Mouse (Mus musculus) G1E (cell line): ENCODE data around the gene Iqcn. TPM values are rescaled to one million over a fixed set of nuclear protein-coding genes. Genes with fewer than 3 reads are reported as not detected.

Experiments used
- ATAC-seq: 2 replicates; pipeline ENCODE4 v1.8.0; 2016; ENCODE audit warnings: mild to moderate bottlenecking; ENCODE audit not compliant: insufficient number of reproducible peaks, poor library complexity, low FRiP score, severe bottlenecking; ENCODE audit errors: extremely low read depth
- DNase-seq: peaks from one replicate; pipeline ENCODE4 v3.0.0; 2012; ENCODE audit warnings: low spot score
- H3K27me3 ChIP-seq: 2 replicates; pipeline ENCODE4 v1.6.1; 2012; ENCODE audit warnings: mild to moderate bottlenecking, low read length, inconsistent platforms; ENCODE audit not compliant: insufficient read depth
- H3K36me3 ChIP-seq: replicated peaks from 2 replicates; pipeline ENCODE3; 2012; ENCODE audit warnings: mild to moderate bottlenecking, inconsistent platforms
- H3K4me1 ChIP-seq: 2 replicates; pipeline ENCODE4 v1.6.1; 2012; ENCODE audit warnings: low read depth, low read length, inconsistent platforms, mixed read lengths; ENCODE audit not compliant: insufficient read depth
- H3K4me3 ChIP-seq: 2 replicates; pipeline ENCODE4 v1.5.1; 2012; ENCODE audit warnings: low read depth, mild to moderate bottlenecking, inconsistent platforms, low read length, moderate library complexity, mixed read lengths
- H3K9me3 ChIP-seq: replicated peaks from 2 replicates; pipeline ENCODE4 v1.6.1; 2012; ENCODE audit warnings: inconsistent platforms
- CTCF ChIP-seq: IDR thresholded peaks from 2 replicates; pipeline ENCODE4 v1.5.1; 2012; ENCODE audit warnings: low read depth, low read length, inconsistent platforms, mixed read lengths
- GATA1 ChIP-seq: IDR thresholded peaks from 2 replicates; pipeline ENCODE4 v1.6.1; 2012; ENCODE audit warnings: borderline replicate concordance, low read length, inconsistent platforms, mixed read lengths
- GATA2 ChIP-seq: IDR thresholded peaks from 2 replicates; pipeline ENCODE4 v1.6.1; 2012; ENCODE audit warnings: low read depth, low read length, inconsistent platforms, borderline replicate concordance
- POLR2AphosphoS5 ChIP-seq: IDR thresholded peaks from 2 replicates; pipeline ENCODE4 v1.6.1; 2012; ENCODE audit warnings: low read depth, low read length, inconsistent platforms; ENCODE audit not compliant: insufficient replicate concordance
- TAL1 ChIP-seq: conservative IDR thresholded peaks from 2 replicates; pipeline ENCODE4 v1.6.1; 2012; ENCODE audit warnings: low read depth, low read length, inconsistent platforms, mixed read lengths
- polyA plus RNA-seq: library from polyadenylated mRNA; stranded (reverse); fragments of >175 nt; gene quantifications from 2 replicates; pipeline ENCODE4 v1.2.3, GENCODE M21; 2012
- total RNA-seq, 2 experiments: library from RNA; stranded (forward) in 1 of 2; stranded (reverse) in 1 of 2; fragments of 200-1000 nt in 1 of 2; fragments of >200 nt in 1 of 2; fragmentation: Nextera tagmentation in 1 of 2; gene quantifications; 2 replicates each; pipeline ENCODE4 v1.2.3; 2014 to 2017

Gene Iqcn
- total and polyA plus RNA-seq, 3 experiments: 0.05 TPM; not detected in 2

DNA sequence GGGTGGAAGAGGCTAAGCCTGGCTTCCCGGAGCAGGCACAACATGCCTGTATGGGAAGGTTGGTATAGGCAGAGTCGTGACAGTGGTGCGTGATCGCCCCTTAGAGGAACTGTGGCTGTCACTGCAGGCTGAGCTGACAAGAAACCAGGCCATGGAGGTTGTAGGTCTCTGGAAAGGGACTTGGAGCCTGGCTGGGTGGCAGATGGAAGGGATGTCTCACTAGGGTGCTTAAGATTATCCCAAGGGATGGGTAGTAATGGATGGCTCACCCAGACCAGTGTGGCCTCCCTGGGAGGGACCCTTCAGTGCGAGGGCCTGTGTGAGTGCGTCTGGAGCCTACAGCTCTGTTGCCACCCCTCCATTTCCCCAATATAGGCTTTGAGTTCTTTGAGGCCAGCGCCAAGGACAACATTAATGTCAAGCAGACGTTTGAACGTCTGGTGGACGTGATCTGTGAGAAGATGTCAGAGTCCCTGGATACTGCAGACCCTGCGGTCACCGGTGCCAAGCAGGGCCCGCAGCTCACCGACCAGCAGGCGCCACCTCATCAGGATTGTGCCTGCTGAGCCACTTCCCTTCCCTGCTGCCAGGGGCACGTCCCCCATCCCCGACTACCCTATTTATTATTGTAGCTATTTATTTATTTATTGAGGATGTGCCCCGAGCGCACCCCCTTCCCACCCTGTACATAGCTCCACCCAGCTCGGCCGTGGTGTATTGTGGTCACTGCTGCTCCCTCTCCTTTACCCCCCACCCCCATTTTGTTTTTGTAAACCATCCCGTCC is 54.5 kb downstream of the Iqcn start:
- Histone ChIP-seq H3K27me3 (no peaks in the 10 kb centered on the region), H3K4me3 (no peak overlapping the region), H3K36me3 (peaks cover 59% of the 10 kb centered on the region), H3K9me3 (no peaks in the 10 kb centered on the region), H3K4me1 (peaks cover 89% of the 10 kb centered on the region)
- DNase-seq (no peak), ATAC-seq (no peak)
- TF ChIP-seq GATA1: no peak
- no peak for TF ChIP-seq CTCF
- TF ChIP-seq GATA2: no peak
- TF ChIP-seq TAL1: no peak
- no peak for TF ChIP-seq POLR2AphosphoS5

DNA sequence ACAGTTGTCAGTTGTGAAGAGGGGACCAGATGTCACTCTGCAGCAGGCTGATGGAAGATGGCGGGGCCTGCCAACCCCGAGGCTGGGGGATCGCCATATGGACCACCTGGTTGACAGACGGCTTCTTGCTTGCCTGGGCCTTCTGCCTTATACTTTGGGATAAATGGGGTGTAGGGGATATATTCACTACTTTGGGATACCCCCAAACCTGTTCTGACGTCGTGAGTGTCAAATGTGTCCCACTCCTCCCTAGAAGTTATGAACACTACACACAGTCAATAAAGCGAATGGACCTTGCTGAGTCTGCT is 55.0 kb downstream of the Iqcn start:
- peaks cover 64% of the 10 kb centered on the region for H3K36me3 ChIP-seq
- H3K9me3 ChIP-seq: no peaks in the 10 kb centered on the region
- H3K4me3 ChIP-seq: no peak overlapping the region
- DNase-seq (no peak), ATAC-seq (no peak)
- H3K4me1 ChIP-seq: peaks cover 89% of the 10 kb centered on the region
- no peaks in the 10 kb centered on the region for H3K27me3 ChIP-seq
- TF ChIP-seq GATA2 (no peak), GATA1 (no peak), TAL1 (no peak), POLR2AphosphoS5 (no peak), CTCF (no peak)

DNA sequence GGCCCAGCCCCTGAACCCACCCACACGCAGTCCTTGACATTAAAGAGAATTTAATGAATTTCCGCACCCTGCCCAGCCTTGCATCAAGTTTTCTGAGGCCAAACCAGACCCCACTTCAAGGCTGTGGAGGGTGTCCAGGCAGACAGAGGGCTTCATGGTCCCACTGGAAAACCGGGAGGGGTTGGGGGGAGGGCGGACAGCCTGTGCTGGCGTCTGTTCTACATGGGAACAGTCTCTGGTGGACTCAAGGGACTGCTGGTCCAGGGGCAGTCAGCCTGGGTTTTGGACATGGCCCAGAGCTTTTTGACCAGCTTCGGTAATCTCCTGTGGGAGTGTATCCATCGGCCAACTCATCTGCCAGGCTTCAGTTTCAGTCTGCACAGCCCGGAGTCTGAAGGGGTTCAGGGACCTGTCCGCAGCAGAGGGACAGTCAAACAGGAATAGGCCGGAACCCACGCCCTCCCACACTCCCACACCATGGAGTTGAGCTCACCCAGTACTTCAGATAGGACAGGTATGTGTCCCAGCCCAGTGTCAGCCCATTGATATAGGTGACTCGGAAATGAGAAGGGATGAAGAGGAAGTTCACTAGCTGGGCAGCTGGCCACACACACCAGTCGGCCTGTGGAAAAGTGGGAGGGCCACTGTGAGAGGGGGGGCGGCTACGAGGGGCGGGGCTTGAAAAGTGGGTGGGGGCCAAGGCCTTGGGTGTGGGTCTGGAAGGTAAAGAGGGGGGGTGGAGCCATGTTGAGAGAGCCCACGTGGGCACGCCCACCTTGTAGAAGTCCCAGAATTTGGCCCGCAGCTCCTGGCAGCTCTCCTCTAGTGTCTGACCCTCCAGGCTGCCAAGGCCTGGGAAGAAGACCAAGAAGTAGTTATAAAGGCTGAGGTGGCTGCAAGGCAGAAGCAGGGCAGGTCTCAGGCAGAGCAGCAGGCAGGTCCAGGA is 55.6 kb downstream of the Iqcn start:
- no peaks in the 10 kb centered on the region for H3K27me3 ChIP-seq
- H3K4me3 ChIP-seq: peak overlapping the region; percentile 90; the same call in 1 of the 2 replicates
- no peaks in the 10 kb centered on the region for H3K9me3 ChIP-seq
- DNase-seq (no peak), ATAC-seq (no peak)
- TF ChIP-seq TAL1 (no peak), GATA2 (no peak), GATA1 (no peak), POLR2AphosphoS5 (no peak; the same call in 1 of the 2 replicates), CTCF (no peak)
- peaks cover 89% of the 10 kb centered on the region for H3K4me1 ChIP-seq
- H3K36me3 ChIP-seq: peaks cover 70% of the 10 kb centered on the region

DNA sequence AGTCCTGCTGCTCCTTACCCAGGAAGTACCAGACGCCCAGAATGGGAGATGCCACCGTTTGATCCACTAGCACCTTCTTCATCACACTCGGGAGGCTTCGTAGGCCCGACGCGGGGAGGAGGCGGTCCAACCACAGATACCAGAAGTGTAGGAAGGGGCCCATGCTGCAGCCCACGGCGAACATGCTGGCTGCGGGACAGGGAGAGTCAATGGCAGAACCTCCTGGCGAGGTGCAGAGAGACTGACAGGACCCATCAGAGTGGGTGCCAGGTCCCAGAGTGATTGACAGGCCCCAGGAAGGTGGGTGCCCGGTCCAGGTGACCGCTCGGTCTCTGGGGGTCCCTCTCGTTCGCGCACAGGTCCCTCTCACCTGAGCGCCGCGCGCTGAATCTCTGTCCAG is 57.1 kb downstream of the Iqcn start:
- peaks cover 77% of the 10 kb centered on the region for H3K36me3 ChIP-seq
- H3K4me3 ChIP-seq: peak overlapping the region; percentile 90
- no peaks in the 10 kb centered on the region for H3K9me3 ChIP-seq
- ATAC-seq (no peak), DNase-seq (no peak)
- TF ChIP-seq GATA1 (no peak), GATA2 (no peak), CTCF (no peak), POLR2AphosphoS5 (no peak), TAL1 (no peak)
- no peaks in the 10 kb centered on the region for H3K27me3 ChIP-seq
- H3K4me1 ChIP-seq: peaks cover 91% of the 10 kb centered on the region

DNA sequence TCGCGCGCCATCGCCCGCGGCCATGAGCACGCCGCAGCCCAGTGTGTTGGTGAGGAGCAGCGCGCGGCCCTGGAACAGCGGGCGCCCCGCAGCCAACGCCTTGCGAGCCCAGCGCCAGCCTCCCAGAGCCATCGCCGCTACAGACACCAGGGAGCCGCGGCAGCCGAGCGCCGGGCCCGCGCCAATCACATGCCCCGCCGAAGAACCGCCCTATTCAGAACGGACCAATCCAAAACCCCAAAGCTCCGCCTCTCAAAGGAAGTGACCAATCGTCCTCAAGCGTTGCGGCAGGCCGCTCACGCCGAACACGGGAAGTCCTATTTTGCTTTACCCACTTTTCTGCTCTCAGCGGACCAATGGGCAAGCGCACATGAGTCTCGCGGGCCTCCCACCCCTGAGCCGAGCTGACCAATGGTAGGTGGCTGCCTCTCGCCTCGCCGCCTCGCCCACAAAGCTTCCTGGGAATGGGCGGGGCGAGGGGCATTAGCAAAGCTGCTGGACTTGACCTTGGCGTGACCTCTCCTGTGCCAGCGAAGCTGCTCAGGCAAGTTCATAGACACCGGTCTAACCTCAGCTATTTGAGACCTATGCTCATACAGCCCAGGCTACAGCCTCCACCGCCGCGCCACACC is 57.6 kb downstream of the Iqcn start, which contains the start of gene Mpv17l2:
TSS of gene Mpv17l2 (minus strand) at position 172 of the 632 bp plus-strand sequence.
- Histone ChIP-seq H3K4me3 (peak within 1 kb of the TSS; percentile 90), H3K4me1 (peaks cover 90% of the 10 kb centered on the region), H3K27me3 (no peaks in the 10 kb centered on the region), H3K36me3 (peaks cover 72% of the 10 kb centered on the region), H3K9me3 (no peaks in the 10 kb centered on the region)
- ATAC-seq (peak; percentile 85), DNase-seq (peak; percentile 96)
- no peak for TF ChIP-seq GATA2
- no peak for TF ChIP-seq POLR2AphosphoS5
- TF ChIP-seq GATA1: no peak
- no peak for TF ChIP-seq CTCF
- TF ChIP-seq TAL1: no peak

DNA sequence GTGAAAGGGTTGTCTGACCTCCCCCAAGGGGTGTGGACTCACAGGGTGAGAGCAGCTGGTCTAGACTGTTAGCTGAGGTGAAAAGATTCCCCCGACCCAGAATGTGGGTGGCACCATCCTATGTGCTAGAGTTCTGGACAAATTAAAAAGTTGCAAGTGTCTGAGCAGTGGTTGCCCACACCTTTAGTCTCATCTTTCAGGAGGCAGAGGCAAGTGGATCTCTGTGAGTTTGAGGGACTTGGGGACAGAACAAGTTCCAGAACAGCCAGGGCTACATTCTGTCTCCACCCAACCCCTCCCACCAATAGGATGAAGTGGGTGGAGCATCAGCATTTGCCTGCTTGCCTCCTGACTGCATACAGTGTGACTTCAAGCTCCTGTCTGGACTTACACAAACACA is 58.9 kb downstream of the Iqcn start:
- Histone ChIP-seq H3K27me3 (no peaks in the 10 kb centered on the region), H3K36me3 (peaks cover 62% of the 10 kb centered on the region), H3K9me3 (no peaks in the 10 kb centered on the region), H3K4me3 (no peak overlapping the region; the same call in 1 of the 2 replicates), H3K4me1 (peaks cover 93% of the 10 kb centered on the region)
- TF ChIP-seq POLR2AphosphoS5: no peak
- no peak for TF ChIP-seq GATA1
- no peak for TF ChIP-seq CTCF
- TF ChIP-seq TAL1: no peak
- no peak for TF ChIP-seq GATA2
- DNase-seq (no peak), ATAC-seq (no peak)
